Comparison of ENCODE assay signal across 21 mouse cellular contexts in the genomic region with DNA sequence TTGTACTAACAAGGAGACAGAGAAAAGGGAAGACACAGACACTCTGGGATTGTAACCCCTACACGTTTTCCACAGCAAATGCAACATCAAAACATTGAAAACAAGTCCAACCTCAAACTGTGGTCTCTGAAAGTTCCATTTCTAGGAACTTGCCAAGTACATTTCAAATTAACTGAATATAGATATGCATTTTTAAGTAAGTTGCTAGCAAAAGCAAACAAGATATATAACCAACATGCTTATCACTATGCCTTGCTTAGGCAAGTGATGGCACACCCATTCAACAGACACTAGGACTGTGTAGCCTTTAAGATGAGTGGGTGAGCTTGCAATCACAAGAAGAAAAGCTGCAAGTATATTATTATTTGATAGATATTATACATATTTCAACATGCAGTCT. TPM values are rescaled to one million over a fixed set of nuclear protein-coding genes. Genes with fewer than 3 reads are reported as not detected.
"Had no signal": no experiment of that assay in that cellular context is flagged by ENCODE, and none has a peak within 500 bp of the region (broad histone marks: within the 10 kb centered on the region; RNA-seq: fewer than 3 reads in every experiment).

No protein-coding gene starts in this region.

- H3K9ac ChIP-seq: limb, embryonic 13.5 days; lung, embryonic 14.5 days; midbrain, embryonic 12.5 days; neural tube, embryonic 13.5 days had no signal

- H3K4me1 ChIP-seq: limb, embryonic 10.5 days; limb, embryonic 13.5 days; midbrain, embryonic 12.5 days; neural tube, embryonic 13.5 days had no signal

- H3K36me3 ChIP-seq: limb, embryonic 10.5 days; midbrain, embryonic 12.5 days; neural tube, embryonic 13.5 days had no signal

- H3K4me3 ChIP-seq: layer of hippocampus, adult 2 months; limb, embryonic 10.5 days; limb, embryonic 13.5 days; midbrain, embryonic 12.5 days; myocyte; neural tube, embryonic 13.5 days had no signal

- H3K27ac ChIP-seq: layer of hippocampus, adult 2 months; limb, embryonic 10.5 days; limb, embryonic 13.5 days; midbrain, embryonic 12.5 days; neural tube, embryonic 13.5 days had no signal

- H3K9me3 ChIP-seq: limb, embryonic 10.5 days; limb, embryonic 13.5 days; midbrain, embryonic 12.5 days; neural tube, embryonic 13.5 days had no signal

- DNase-seq: kidney, adult 18-20 months; kidney, adult 9 months; kidney, postnatal 14 days; layer of hippocampus, adult 9-11 months; lung, embryonic 14.5 days; thymus, adult 18-20 months; thymus, postnatal 14 days; thymus, postnatal 4 days had no signal

- H3K4me2 ChIP-seq: limb, embryonic 13.5 days; lung, embryonic 14.5 days; midbrain, embryonic 12.5 days; neural tube, embryonic 13.5 days had no signal

- H3K27me3 ChIP-seq: limb, embryonic 13.5 days; midbrain, embryonic 12.5 days; neural tube, embryonic 13.5 days had no signal

- ATAC-seq: inflammation-experienced regulatory T-cells, adult 6 months; intestine, embryonic 16.5 days; lung, postnatal 0 days; midbrain, embryonic 16.5 days had no signal

RNA-seq across cellular contexts. Expression of a gene that starts 54.5 kb away (rescaled TPM):
- total RNA-seq: megakaryocyte-erythroid progenitor cell, adult 5-6 weeks; monocyte, adult 5-6 weeks had no signal
- polyA plus RNA-seq: inflammation-experienced regulatory T-cells, adult 6 months; liver, adult 2 months; myocyte had no signal
